Mouse (Mus musculus): ENCODE measurements around the gene Rbm39.
A peak's percentile ranks its signal among the peaks of the same experiment; 100 is the strongest.

The Rbm39 gene

GRCm38 (mm10) chr2:156111358-156112079, 68.5 kb downstream of the Rbm39 start, which contains the start of the genes Cpne1 and Rbm12:
Gene Cpne1, minus strand, starts transcription at chr2:156111965.
Gene Rbm12, minus strand, starts transcription at chr2:156111978.
- DNase-seq (ENCODE audit: low read depth, low spot score) = peak; percentile 93

- DNase-seq (ENCODE audit: low read depth, low spot score) = peak; percentile 81
Observed at GRCm38 (mm10) chr2:156110627-156111357, 69.2 kb downstream of the Rbm39 start.
